Mouse (Mus musculus) ZHBTc4 (cell line): ENCODE results near the gene Gm20388.

Experiments
- DNase-seq: peaks from one replicate; pipeline ENCODE4 v3.0.0-alpha.2; 2011; ENCODE audit warnings: low read depth, low spot score

Gm20388 gene

DNA sequence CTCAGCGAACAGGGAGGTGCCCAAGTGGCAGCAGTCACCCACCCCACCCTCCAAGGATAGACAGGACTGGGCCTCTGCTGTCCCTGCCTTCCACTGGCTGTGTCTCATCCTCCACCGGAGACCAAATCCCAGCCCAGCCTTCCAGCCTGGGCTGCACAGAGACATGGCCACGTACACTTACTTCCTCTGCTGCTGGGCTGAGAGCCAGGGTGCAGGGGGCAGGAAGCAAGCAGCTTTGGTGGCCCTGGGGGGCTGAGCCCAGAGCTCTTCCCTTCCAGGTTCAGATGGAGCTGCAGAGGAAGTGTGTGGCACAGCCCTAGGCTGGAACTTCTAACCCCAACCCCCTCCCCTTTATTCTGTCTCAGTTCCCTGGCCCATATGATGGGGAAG lies 2420.5 kb downstream of the Gm20388 start:
- DNase-seq = no peak

DNA sequence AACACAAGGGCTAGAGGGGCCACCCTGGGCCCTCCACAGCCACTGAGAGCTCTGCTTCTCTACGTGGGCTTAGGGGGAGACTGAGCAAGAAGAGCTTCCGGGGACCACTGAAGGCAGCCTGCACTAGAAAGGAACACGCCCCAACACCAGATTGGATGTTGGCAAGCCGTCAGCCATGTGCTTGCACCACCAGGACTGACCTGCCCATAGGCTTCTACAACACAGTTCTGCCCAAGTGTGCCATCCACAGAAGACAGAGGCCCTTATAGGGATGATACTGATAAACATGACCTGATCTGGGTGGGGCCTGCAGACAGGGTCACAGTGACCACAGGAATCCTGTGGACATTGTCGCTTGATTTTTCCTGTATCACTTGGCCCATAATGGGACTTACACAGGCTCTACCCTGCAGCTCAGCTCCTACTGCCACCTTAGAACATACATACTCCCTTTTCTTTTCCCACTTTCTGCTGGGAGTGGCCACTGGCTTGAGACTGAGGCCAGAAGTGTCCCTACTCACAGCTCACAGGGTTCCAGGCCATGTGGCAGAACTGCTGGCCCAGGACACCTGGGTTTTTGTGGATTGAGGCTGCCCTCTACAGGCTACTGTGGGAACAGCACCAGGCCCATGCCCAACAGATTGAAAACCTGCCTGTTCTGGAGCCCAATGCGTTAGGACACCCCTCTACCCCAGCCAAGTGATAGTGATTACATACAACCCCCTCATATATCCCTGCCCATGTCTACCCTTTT lies 2422.3 kb downstream of the Gm20388 start:
- DNase-seq = peak; percentile 78

DNA sequence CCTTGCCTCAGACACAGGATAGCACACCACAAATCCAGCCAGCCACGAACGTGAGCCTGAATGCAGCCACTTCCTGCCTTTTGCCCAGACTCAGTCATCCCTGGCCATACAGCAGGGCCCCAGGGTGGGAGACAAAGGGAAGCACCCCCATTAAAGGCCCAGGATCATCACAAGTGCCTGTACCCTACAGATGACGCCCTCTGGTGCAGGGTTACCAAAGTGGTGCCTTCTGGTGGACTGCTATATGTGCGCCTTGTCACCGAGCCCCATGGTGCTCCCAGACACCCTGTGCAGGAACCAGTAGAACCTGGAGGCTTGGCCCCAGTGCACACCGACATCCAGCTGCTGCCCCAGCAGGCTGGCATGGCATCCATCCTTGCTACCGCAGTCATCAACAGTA lies 2422.9 kb downstream of the Gm20388 start:
- DNase-seq = no peak

GRCm38 (mm10) chr8:122334791-122335490 lies 2424.3 kb downstream of the Gm20388 start:
- no peak for DNase-seq

GRCm38 (mm10) chr8:122335638-122336250 lies 2425.1 kb downstream of the Gm20388 start:
- DNase-seq = peak; percentile 30

GRCm38 (mm10) chr8:122336251-122336910 lies 2425.7 kb downstream of the Gm20388 start:
- DNase-seq = peak; percentile 87

DNA sequence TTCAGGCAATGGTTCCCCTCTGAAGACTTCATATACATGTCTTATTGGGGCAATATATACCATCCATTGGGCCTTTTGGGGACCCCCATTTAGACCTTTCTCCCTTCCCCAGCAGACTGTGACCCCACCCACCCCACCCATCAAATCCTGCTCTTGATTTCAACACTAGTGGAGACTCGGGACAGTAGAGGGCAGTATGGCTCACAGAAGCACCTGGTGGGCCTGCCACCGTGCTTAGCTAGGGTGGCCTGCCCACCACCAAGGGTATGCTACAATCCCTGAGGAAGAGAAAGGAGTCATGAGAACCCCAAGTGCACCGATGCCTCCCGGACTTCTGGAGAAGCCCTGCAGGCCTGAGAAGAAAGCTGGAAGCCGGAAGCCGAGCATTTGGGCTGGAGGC lies 2428.2 kb downstream of the Gm20388 start:
- DNase-seq = no peak

DNA sequence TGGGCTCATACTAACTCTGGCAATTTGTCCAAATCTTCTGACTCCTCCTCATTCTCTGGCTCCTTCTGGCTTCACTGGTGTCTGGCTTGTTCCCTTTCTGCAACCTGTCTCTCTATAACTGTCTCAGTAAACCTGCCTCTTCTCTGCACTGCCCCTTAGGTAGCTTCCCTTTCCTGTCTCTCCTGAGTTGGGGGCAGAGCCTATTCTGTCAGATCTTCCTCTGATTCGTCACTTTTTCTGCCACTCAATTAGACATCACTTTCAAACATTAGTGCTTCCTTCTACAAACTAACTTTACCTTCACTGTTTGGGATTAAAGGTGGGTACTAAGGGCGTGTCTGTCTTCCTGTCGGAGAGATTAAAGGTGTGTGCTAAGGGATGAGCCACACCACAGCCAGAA lies 2430.1 kb downstream of the Gm20388 start:
- peak; percentile 50 for DNase-seq

- DNase-seq = no peak
Measured at GRCm38 (mm10) chr8:122341790-122342189, 2431.1 kb downstream of the Gm20388 start.

DNA sequence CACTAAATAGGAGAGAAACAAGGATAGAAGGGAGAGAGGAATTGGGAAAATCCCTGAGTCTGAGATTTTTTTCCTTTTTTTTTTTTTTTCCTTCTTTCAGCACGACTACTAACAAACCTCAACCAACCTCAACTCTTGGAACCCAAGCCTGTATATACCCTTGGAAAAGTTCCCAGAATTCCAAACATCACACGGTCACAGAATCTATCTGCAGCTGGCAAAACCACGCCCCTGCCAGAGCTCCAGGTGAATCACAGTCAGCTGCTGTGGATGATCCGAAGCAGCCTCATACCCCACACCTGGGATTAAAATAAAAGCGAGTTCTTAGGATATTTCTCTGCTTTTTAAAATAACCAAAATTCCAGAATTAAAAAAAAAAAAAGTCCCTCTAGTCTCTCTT lies 2431.7 kb downstream of the Gm20388 start:
- no peak for DNase-seq

GRCm38 (mm10) chr8:122342806-122343209 lies 2432.2 kb downstream of the Gm20388 start:
- no peak for DNase-seq

GRCm38 (mm10) chr8:122343341-122343740 lies 2432.7 kb downstream of the Gm20388 start:
- DNase-seq = no peak

DNA sequence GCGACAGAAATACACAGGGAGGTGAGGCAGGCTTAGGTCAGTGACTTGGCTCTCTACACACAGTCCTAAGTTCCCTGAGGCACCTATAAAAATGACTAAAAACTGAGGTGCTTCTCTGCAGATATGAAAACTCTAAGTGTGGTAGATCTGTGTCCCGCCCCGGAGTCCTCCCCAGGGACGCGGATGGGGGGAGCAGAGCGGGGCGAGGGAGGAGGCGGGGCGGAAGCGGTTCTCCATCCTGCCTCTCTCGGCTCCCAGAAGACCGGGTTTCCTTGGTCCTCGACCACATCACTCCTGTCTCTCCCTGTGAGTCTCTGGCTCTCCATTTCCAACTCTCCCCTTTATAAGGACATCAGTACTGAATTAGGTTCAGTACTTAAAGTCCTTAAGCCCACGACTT lies 2433.1 kb downstream of the Gm20388 start:
- no peak for DNase-seq

DNA sequence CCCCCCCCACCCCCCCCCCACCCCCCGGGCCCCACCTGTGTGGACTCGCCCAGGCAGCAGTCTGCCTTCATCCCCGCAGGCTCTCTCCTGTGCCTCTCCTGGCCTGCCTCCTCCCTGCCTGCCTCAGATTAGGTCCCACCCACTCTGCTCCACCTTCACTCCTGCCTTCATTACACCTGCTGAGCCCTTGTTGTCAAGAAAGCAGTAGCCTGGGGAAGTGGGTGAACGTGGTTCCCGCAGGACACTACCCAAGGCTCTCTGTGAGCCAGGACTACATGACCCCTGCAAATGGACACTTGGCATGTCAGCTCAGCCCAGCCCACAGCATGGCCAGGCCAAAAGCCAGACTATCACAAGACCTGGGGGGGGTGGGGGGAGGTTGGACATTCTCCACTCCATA lies 2433.6 kb downstream of the Gm20388 start:
- DNase-seq = peak; percentile 50

- DNase-seq = no peak
Measured at GRCm38 (mm10) chr8:122345181-122346095, 2434.8 kb downstream of the Gm20388 start.

GRCm38 (mm10) chr8:122347811-122348552 lies 2437.3 kb downstream of the Gm20388 start:
- DNase-seq = no peak

DNA sequence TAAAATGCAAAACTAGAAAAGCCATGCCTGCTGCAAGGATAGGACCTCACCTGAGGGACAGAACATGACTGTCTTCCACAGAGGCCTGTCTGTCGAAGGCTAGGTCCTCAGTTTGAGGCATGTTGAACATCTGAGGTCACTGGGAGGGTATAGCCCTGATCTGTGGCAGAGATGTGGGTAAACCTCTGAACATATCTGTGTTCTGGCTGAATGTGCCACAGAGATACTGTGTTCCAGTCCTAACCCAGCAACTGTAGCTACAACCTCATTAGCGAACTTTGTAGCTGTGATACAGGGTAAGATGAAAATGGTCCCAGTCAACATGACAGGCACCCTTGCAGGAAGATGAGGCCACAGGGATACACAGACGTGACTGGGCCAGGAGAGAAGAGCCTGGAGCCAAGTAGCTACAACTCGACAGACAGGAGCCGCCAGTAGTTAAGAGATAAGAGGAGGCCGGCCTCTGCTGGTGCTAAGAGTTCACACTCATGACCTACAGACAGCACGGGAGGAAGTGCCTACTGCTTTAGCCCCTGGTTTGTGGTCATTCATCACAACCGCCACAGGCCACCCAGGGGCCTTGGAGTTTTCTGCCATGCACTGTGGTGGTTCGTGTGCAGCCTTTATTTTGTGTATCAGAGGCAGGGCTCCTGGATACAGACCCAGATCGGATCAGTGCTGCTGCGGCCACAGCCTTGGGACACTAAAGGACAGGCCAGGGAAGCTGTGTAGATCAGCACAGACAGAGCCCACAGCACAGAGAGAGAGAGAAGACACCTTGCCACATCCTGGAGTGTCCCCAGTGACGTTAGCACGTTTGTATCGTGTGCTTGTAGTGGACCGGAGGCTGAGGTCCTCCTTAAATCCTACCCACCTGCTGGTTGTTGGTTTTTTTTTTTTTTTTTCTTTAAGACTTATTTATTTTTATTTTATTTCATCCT lies 2439.0 kb downstream of the Gm20388 start:
- DNase-seq = no peak

- DNase-seq = no peak
Measured at GRCm38 (mm10) chr8:122350309-122351089, 2439.9 kb downstream of the Gm20388 start.
